ENCODE assay signal across 9 mouse cellular contexts in the genomic region with DNA sequence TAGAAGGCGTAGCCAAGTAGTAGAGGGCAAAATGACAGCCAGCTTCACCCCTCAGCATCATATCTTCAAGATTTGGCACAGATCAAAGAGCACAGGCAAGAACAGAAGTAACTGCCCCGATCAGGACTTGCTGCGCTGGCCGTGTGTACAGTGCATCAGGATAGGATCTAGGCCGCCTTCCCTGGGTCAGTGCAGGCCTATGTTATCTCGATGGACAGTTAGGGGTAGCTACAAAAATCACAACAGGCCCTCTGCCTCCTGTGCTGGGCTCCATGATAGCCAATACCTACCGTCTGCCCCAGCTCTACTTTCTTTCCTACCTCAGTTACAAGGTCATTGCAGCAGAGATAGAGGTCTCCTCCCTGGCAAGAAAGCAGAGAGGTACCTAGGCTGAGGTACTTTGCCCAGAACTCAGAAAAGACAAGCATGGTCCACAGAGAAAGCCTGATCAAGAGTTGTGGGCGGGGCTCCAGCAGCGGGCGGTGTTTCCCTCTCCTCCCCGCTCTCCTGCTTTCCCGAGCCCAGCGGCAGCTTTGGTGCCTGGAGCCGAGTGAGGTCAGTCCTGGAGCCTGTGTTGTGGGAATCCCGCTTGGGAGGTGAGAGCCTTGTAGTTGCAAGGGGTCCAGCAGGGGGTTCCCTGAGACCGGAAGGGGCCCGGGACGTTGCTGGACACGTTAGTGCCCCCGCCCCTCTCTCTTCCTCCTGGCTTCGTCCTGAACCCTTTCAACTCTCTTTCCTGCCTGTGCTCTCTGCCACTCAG. TPM values are rescaled to one million over a fixed set of nuclear protein-coding genes. Genes with fewer than 3 reads are reported as not detected.
DNase-seq lines count a peak whose midpoint lies in the region; ATAC-seq lines count a peak whose summit lies in the region.
"Had no signal": no experiment of that assay in that cellular context is flagged by ENCODE, and none has a peak within 500 bp of the region (broad histone marks: within the 10 kb centered on the region; RNA-seq: fewer than 3 reads in every experiment).

TSS of gene Tlr5 (plus strand) at position 502 of the 760 bp plus-strand sequence.

- H3K4me1 ChIP-seq in forebrain, embryonic 13.5 days: peaks cover 37% of the 10 kb centered on the region
- peaks cover 40% of the 10 kb centered on the region for H3K4me1 ChIP-seq in limb, embryonic 10.5 days

- intact Hi-C loops in left cerebral cortex, postnatal 4 days (cut with DNase I): loop anchor here (5.0 kb wide), 1 partner anchor 392 kb away; no protein-coding TSS in a partner anchor
- intact Hi-C loops in left cerebral cortex, postnatal 36 days (cut with DNase I): loop anchor here (5.0 kb wide), 1 partner anchor 47 kb away; no protein-coding TSS in a partner anchor
- intact Hi-C loops in heart, postnatal 36 days (cut with DNase I): loop anchor here (5.0 kb wide), 2 partner anchors 47 to 297 kb away; no protein-coding TSS in a partner anchor

- no peaks in the 10 kb centered on the region for H3K9me3 ChIP-seq in forebrain, embryonic 13.5 days (replicated peaks)
- no peaks in the 10 kb centered on the region for H3K9me3 ChIP-seq in limb, embryonic 10.5 days (replicated peaks)

- H3K9ac ChIP-seq in forebrain, embryonic 13.5 days: peak within 1 kb of the TSS; percentile 62

- H3K4me2 ChIP-seq in forebrain, embryonic 13.5 days: peak within 1 kb of the TSS; percentile 66

- H3K27me3 ChIP-seq in forebrain, embryonic 13.5 days: peaks cover 30% of the 10 kb centered on the region
- H3K27me3 ChIP-seq in limb, embryonic 10.5 days (ENCODE audit: low read depth, poor library complexity, severe bottlenecking): peaks cover 40% of the 10 kb centered on the region

- peak; percentile 31 for DNase-seq in left cerebral cortex, postnatal 4 days
- DNase-seq in left cerebral cortex, postnatal 36 days (ENCODE audit: low spot score in 2 of 2): no peak
- peak; percentile 66 to 67 for DNase-seq in heart, postnatal 36 days
- DNase-seq in limb, embryonic 10.5 days (ENCODE audit: low spot score): peak; percentile 73
- DNase-seq in mesoderm, embryonic 11.5 days (ENCODE audit: low read depth, low spot score): peak; percentile 55
- peak; percentile 77 for DNase-seq in testis, postnatal 10 days (ENCODE audit: low spot score)
- DNase-seq in cerebellum, postnatal 4 days (ENCODE audit: low spot score in 2 of 2): no peak

- WGBS in forebrain, embryonic 13.5 days: 23% methylated on average over 20 of the region's 21 CpGs
- WGBS in limb, embryonic 10.5 days: 22% methylated on average over 21 of the region's 21 CpGs

- H3K27ac ChIP-seq in forebrain, embryonic 13.5 days: peak within 1 kb of the TSS; percentile 40; the same call in 1 of the 2 replicates
- peak within 1 kb of the TSS; percentile 81 for H3K27ac ChIP-seq in limb, embryonic 10.5 days

- peak within 1 kb of the TSS; percentile 35 for H3K4me3 ChIP-seq in forebrain, embryonic 13.5 days
- peak within 1 kb of the TSS; percentile 55 for H3K4me3 ChIP-seq in limb, embryonic 10.5 days

- ATAC-seq in forebrain, embryonic 13.5 days: peak; percentile 31; the same call in 1 of the 2 replicates

- no peaks in the 10 kb centered on the region for H3K36me3 ChIP-seq in forebrain, embryonic 13.5 days (ENCODE audit: poor library complexity, severe bottlenecking)
- no peaks in the 10 kb centered on the region for H3K36me3 ChIP-seq in limb, embryonic 10.5 days
- H3K36me3 ChIP-seq: G1E had no signal

RNA-seq across cellular contexts. Expression of gene Tlr5, which starts in this region (rescaled TPM):
- under 1 TPM; 0.46 to 0.54 TPM for total RNA-seq in left cerebral cortex, postnatal 4 days (2021)
- under 1 TPM; 0.20 to 0.27 TPM for total RNA-seq in left cerebral cortex, postnatal 36 days (2021)
- polyA plus RNA-seq in forebrain, embryonic 13.5 days (2015; fragmentation: Nextera tagmentation; extraction: Ambion mirVana): 0.13 and 0.34 TPM in 2 replicates
- total RNA-seq in heart, postnatal 36 days (2021): 1 to 10 TPM; 1.4 TPM
- 0.33 and 0.69 TPM in 2 replicates for polyA plus RNA-seq in limb, embryonic 10.5 days (2016; fragmentation: Nextera tagmentation; extraction: Ambion mirVana)
- polyA plus RNA-seq: G1E had no signal

Comparison
In these comparisons a context has a peak if more than half of its experiments do, and no peak if none do; other contexts are left out.
1. Peak in DNase-seq in left cerebral cortex, postnatal 4 days; RNA of the gene not detected or under 1 TPM.
2. Peak in ATAC-seq, H3K4me3 ChIP-seq, H3K27ac ChIP-seq, H3K9ac ChIP-seq and H3K4me2 ChIP-seq in forebrain, embryonic 13.5 days; RNA of the gene not detected or under 1 TPM.
3. Peak in DNase-seq, H3K4me3 ChIP-seq and H3K27ac ChIP-seq in limb, embryonic 10.5 days; RNA of the gene not detected or under 1 TPM.
4. DNase-seq: peak in heart, postnatal 36 days (2 of 2), mesoderm, embryonic 11.5 days (single experiment) and testis, postnatal 10 days (single experiment); none in left cerebral cortex, postnatal 36 days (0 of 2) and cerebellum, postnatal 4 days (0 of 2).